Mouse (Mus musculus) limb, embryonic 11.5 days (tissue): Measurements from ENCODE around the gene Depdc5. TPM values are rescaled to one million over a fixed set of nuclear protein-coding genes. Genes with fewer than 3 reads are reported as not detected.
A peak's percentile ranks its signal among the peaks of the same experiment; 100 is the strongest.

Source experiments
- ATAC-seq: fragments of 200-750 bp; cut with Nextera tagmentation; 2 replicates; pipeline ENCODE4 v1.8.0; 2017; ENCODE audit warnings: low read depth; ENCODE audit not compliant: insufficient number of reproducible peaks, low FRiP score, low TSS enrichment
- DNase-seq: peaks from one replicate; pipeline ENCODE4 v3.0.0-alpha.2; 2015; ENCODE audit warnings: low spot score
- H3K27ac ChIP-seq: fragments of 300-500 bp; sonication (generic); replicated peaks from 2 replicates; pipeline ENCODE4 v1.5.1; 2014; ENCODE audit warnings: low read depth, mild to moderate bottlenecking, low read length
- H3K27me3 ChIP-seq: fragments of 300-500 bp; sonication (generic); 2 replicates; pipeline ENCODE4 v1.6.1; 2014; ENCODE audit warnings: mild to moderate bottlenecking, low read length, mixed read lengths; ENCODE audit not compliant: control insufficient read depth, insufficient read depth
- H3K36me3 ChIP-seq: fragments of 300-500 bp; sonication (generic); 2 replicates; pipeline ENCODE4 v1.6.1; 2014; ENCODE audit warnings: mild to moderate bottlenecking, low read length, moderate library complexity, mixed read lengths; ENCODE audit not compliant: control insufficient read depth, insufficient read depth
- H3K4me1 ChIP-seq: fragments of 300-500 bp; sonication (generic); 2 replicates; pipeline ENCODE4 v1.6.1; 2014; ENCODE audit warnings: low read length, mixed read lengths; ENCODE audit not compliant: control insufficient read depth, insufficient read depth
- H3K4me2 ChIP-seq: fragments of 300-500 bp; sonication (generic); 2 replicates; pipeline ENCODE4 v1.6.1; 2014; ENCODE audit warnings: low read depth, mild to moderate bottlenecking, moderate library complexity; ENCODE audit not compliant: severe bottlenecking
- H3K4me3 ChIP-seq: fragments of 300-500 bp; sonication (generic); 2 replicates; pipeline ENCODE4 v1.5.1; 2014; ENCODE audit warnings: low read depth, low read length
- H3K9ac ChIP-seq: fragments of 300-500 bp; sonication (generic); 2 replicates; pipeline ENCODE4 v1.6.1; 2014; ENCODE audit warnings: mild to moderate bottlenecking, low read length
- H3K9me3 ChIP-seq: fragments of 300-500 bp; sonication (generic); 2 replicates; pipeline ENCODE4 v1.6.1; 2016; ENCODE audit warnings: low read length; ENCODE audit not compliant: control insufficient read depth
- WGBS: fragments of 180-500 bp; shearing (Covaris S2); extraction: QIAGEN DNeasy Blood & Tissue Kit; methylation state at CpG from one replicate; pipeline ENCODE4 v1.1.7; 2014; 5-methylcytosine and 5-hydroxymethylcytosine counted together
- polyA plus RNA-seq: library from polyadenylated mRNA; unstranded; fragments of >200 nt; fragmentation: Nextera tagmentation; extraction: Ambion mirVana; gene quantifications from 2 replicates; pipeline ENCODE4 v1.2.1, GENCODE M21; 2014

Gene Depdc5
- polyA plus RNA-seq, 1 experiment from 2014 or later, result 30.4 TPM

DNA sequence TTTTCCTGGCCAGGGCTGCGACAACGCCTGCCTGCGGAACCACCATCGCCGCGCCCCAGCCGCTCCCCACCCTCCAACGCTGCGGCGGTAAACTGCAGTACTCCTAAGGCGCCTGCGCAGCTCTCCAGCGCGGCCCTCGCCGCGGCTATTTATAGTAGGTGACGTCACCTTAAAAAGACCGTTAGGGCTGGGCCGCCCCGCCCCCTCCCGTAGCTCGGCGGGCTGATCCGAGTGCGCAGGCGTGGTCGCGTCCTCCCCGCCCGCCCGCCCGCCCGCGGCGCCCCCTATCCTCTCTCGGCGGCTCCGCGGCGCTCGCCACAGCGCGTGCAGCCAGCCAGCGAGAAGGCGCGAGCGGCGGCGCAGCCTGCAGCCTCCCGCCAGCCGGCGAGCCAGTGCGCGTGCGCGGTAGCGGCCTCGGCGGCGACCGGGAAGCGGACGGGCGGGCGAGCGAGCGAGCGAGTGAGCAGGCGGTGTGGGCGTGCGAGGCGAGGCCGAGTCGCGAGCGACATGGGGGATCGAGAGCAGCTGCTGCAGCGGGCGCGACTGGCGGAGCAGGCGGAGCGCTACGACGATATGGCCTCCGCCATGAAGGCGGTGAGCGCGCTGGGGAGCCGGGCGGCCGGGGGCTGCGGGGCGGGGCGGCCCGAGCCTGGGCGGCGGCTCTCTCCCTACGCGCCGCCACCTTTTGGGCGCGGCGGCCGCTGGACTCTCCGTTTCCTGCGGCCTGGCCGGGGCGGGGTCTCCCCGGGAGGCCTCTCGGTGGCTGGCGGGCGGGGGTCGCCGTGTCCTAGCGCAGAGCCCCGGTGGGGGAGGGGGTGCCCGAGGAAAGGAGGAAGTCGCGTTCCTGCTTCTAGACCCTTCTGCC lies 155.3 kb downstream of the Depdc5 start, which contains the start of gene Ywhah:
Ywhah (plus strand) TSS at position 256 of the 865 bp plus-strand sequence.
- under 1% methylated on average over 114 of the region's 121 CpGs for WGBS
- Histone ChIP-seq H3K4me2 (peak within 1 kb of the TSS; percentile 80), H3K9me3 (no peaks in the 10 kb centered on the region), H3K4me1 (no peaks in the 10 kb centered on the region), H3K27ac (peak within 1 kb of the TSS; percentile 98), H3K4me3 (peak within 1 kb of the TSS; percentile 54), H3K9ac (peak within 1 kb of the TSS; percentile 91), H3K36me3 (0 out of 2 replicates have a peak, but pooled peaks cover 3% of the 10 kb centered on the region), H3K27me3 (no peaks in the 10 kb centered on the region)
- peak; percentile 95 for ATAC-seq
- DNase-seq, result peak; percentile 96

DNA sequence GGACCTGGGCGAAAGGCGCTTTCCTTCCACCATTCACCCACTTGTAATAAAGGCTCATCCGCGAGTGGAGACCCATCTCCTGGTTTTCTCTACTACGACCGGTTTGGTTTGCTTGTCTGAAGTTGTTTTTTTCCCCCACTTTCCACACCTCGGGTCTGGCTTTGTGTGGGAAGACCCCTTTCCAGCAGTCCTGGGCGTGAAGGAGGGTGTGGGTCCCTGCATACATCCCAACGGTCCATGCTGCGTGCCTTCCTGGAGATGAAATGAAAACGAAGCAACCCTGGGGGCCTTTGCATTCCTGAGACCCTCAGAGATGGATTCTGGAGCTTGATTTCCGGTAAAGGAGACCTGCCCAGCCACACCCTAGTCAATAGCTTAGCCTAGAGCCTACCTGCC lies 155.9 kb downstream of the Depdc5 start:
- ATAC-seq (no peak), DNase-seq (no peak)
- peak overlapping the region; percentile 98 for H3K27ac ChIP-seq
- H3K9me3 ChIP-seq, result no peaks in the 10 kb centered on the region
- peak overlapping the region; percentile 54 for H3K4me3 ChIP-seq
- no peaks in the 10 kb centered on the region for H3K27me3 ChIP-seq
- no peaks in the 10 kb centered on the region for H3K4me1 ChIP-seq
- WGBS, result under 1% methylated on average over 12 of the region's 12 CpGs
- H3K4me2 ChIP-seq, result peak overlapping the region; percentile 80
- H3K9ac ChIP-seq, result peak overlapping the region; percentile 91
- H3K36me3 ChIP-seq, result 0 out of 2 replicates have a peak, but pooled peaks cover 3% of the 10 kb centered on the region

DNA sequence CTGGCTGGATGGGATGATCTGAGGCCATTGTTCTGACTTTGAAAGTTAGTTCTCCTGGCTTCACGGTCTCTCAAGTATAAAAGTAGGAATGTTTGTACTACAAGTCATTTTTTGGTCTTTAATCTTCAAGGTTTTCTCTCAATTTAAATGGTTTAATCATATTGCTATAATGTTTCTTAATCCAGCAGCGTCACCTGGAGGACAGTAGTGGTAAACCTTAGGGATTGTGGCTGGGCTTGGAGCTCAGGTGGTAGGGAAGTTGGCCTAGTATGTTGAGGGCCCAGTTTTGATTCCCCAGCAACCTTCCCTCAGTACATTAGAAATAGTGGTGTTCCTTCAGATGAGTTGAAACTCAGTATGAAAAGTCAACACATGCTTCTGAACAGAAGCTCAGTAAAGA lies 158.1 kb downstream of the Depdc5 start:
- 93% methylated on average over 2 of the region's 2 CpGs for WGBS
- Histone ChIP-seq H3K9me3 (no peaks in the 10 kb centered on the region), H3K27me3 (no peaks in the 10 kb centered on the region), H3K4me3 (no peak overlapping the region), H3K4me1 (no peaks in the 10 kb centered on the region), H3K36me3 (peaks cover 8% of the 10 kb centered on the region; the same call in 1 of the 2 replicates), H3K4me2 (no peak overlapping the region), H3K27ac (no peak overlapping the region), H3K9ac (no peak overlapping the region)
- DNase-seq (no peak), ATAC-seq (no peak)

DNA sequence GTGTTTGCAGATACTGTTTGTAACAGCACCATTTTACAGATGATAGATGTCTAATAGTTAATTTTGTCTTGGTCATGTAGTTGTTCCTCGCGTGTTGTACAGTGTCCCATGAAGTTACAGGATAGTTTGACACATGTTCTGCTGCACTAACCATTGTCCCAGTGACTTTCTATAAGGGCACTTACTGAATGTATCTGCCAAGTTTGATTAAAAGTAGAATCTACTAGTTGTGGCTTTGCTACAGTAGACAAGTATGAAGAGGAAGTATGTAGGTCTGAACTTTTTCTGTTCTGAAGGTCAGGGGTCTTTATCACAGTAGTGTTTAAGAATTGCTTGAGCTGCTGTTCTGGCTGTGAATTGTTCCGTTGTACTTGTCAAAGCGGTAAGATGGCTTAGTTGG lies 159.8 kb downstream of the Depdc5 start:
- no peak for DNase-seq
- no peaks in the 10 kb centered on the region for H3K27me3 ChIP-seq
- no peak overlapping the region for H3K9ac ChIP-seq
- H3K36me3 ChIP-seq, result peaks cover 8% of the 10 kb centered on the region; the same call in 1 of the 2 replicates
- no peaks in the 10 kb centered on the region for H3K9me3 ChIP-seq
- no peak for ATAC-seq
- no peak overlapping the region for H3K4me2 ChIP-seq
- WGBS, result 98% methylated on average over 4 of the region's 4 CpGs
- no peak overlapping the region for H3K27ac ChIP-seq
- H3K4me1 ChIP-seq, result no peaks in the 10 kb centered on the region
- no peak overlapping the region for H3K4me3 ChIP-seq

DNA sequence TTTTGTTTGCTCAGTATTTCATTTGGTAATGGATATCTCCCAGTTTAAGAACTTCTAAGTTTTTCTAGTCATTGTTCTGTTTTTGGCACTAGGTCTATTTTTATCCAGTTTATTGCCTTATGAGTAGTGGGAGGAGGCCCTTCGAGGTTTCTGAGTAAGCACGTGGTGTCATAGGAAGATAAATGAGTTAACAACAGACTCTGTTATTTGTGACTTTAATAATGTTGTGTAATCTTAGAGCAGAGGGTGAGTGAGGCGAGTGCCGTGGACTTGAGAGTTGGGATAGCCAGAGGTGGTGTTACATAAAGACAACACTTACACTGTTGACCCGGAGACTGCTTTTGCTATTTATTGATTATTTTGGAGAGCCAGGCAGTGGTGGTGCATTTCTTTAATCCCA lies 161.0 kb downstream of the Depdc5 start:
- 90% methylated on average over 5 of the region's 5 CpGs for WGBS
- DNase-seq (no peak), ATAC-seq (no peak)
- H3K36me3 ChIP-seq, result peaks cover 8% of the 10 kb centered on the region; the same call in 1 of the 2 replicates
- H3K9me3 ChIP-seq, result no peaks in the 10 kb centered on the region
- no peaks in the 10 kb centered on the region for H3K27me3 ChIP-seq
- H3K4me3 ChIP-seq, result no peak overlapping the region
- H3K4me1 ChIP-seq, result no peaks in the 10 kb centered on the region
- no peak overlapping the region for H3K9ac ChIP-seq
- H3K27ac ChIP-seq, result no peak overlapping the region
- H3K4me2 ChIP-seq, result no peak overlapping the region

DNA sequence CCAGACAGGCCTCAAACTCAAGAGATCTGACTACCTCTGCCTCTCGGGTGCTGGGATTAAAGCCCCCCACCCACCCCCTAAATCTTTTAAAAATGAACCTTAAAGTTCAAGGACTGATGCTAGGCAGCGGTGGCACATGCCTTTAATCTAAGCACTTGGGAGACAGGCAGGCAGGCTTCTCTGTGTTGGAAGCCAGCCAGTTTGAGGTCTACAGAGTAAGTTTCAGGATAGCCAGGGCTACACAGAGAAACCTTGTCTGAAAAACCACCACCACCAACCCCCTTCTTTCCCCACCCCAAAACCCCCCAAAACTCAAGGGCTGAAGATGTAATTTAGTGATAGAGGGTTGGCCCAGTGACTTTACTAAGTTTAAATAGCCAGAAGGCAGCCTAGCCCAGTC lies 165.2 kb downstream of the Depdc5 start:
- no peaks in the 10 kb centered on the region for H3K4me1 ChIP-seq
- H3K9me3 ChIP-seq, result no peaks in the 10 kb centered on the region
- H3K9ac ChIP-seq, result no peak overlapping the region
- no peaks in the 10 kb centered on the region for H3K27me3 ChIP-seq
- DNase-seq (no peak), ATAC-seq (no peak)
- peaks cover 5% of the 10 kb centered on the region; the same call in 1 of the 2 replicates for H3K36me3 ChIP-seq
- WGBS, result 87% methylated on average over 2 of the region's 2 CpGs
- H3K27ac ChIP-seq, result no peak overlapping the region
- H3K4me2 ChIP-seq, result no peak overlapping the region
- H3K4me3 ChIP-seq, result no peak overlapping the region

DNA sequence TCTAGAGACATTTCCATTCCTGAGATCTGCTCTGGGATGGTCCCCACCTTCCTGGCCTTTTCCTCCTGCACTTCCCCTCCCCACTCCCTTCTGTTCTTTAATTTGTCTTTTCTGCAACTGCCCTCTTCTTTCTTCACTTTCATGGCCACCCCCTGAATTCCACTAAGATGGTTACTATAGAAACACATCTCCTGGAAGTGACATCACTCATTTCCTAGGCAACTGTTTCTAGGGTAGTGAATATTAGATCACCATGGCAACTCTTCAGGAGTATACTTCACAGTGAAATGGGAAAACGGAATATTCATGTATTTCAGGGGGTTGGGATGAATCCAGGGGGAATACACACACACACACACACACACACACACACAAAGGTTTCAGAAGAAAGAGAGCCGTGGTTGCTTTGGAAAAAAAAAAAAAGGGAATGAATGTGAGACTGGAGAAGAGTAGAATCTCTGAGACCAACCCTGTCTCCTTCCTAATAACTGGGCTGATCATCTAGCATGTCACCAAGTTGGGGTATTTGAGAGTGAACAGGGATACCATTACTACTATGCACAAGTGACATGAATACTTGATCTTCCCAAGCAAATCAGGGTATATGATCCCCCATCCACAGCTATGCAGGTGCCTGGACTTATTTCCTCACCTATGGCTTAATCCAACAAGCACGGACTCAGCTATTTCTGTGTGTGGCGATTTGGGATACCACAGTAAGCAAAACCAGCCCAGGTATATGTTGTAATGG lies 167.1 kb downstream of the Depdc5 start:
- no peak for ATAC-seq
- no peak overlapping the region for H3K4me3 ChIP-seq
- H3K27ac ChIP-seq, result no peak overlapping the region
- no peaks in the 10 kb centered on the region for H3K9me3 ChIP-seq
- WGBS, result 80% methylated on average over 4 of the region's 4 CpGs
- H3K4me2 ChIP-seq, result no peak overlapping the region
- no peaks in the 10 kb centered on the region for H3K4me1 ChIP-seq
- no peaks in the 10 kb centered on the region for H3K27me3 ChIP-seq
- H3K9ac ChIP-seq, result no peak overlapping the region
- no peak for DNase-seq
- peaks cover 3% of the 10 kb centered on the region; the same call in 1 of the 2 replicates for H3K36me3 ChIP-seq

DNA sequence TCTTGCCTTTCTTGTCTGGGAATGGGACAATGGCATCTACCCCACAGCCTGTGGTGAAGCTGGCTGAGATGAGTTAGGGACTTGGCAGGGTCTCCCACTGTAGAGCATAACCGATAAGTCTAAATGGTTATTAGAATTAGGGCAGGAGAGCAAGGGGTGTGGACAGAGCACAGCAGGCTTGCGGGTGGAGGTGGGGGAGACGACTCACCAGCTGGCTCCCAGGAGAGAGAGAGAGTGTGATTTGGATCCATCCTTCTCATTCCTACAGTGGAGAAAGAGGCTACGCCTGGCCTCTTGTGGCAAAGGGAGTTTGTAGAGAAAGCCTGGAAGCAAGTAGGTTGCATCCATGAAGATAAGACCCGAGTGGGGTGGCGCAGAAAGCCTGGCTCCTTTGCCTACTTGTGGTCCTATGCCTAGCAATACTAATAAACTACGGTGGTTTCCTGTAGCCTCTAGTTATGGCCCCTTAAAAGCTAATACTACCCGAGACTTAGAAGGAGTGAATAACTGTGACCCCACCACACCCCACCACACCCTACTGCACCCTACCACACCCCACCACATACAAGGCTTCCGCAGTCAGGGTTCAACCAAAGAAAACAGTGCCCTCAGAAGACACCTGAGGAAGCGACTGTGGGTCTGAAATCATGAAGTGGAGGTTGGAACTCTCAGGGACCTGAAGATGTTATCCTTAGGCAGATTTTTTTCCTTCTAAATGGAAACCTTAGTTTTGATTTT lies 168.7 kb downstream of the Depdc5 start:
- ATAC-seq, result no peak
- Histone ChIP-seq H3K9me3 (no peaks in the 10 kb centered on the region), H3K4me2 (no peak overlapping the region), H3K27ac (no peak overlapping the region), H3K9ac (no peak overlapping the region), H3K36me3 (no peaks in the 10 kb centered on the region), H3K4me3 (no peak overlapping the region), H3K4me1 (no peaks in the 10 kb centered on the region), H3K27me3 (no peaks in the 10 kb centered on the region)
- no peak for DNase-seq
- 86% methylated on average over 10 of the region's 10 CpGs for WGBS
